Mouse (Mus musculus) liver, postnatal 0 days (tissue): Measurements from ENCODE around the gene Vac14.

ENCODE experiments used
- CTCF ChIP-seq: sonication (generic); IDR thresholded peaks from 2 replicates; pipeline ENCODE4 v1.5.1; 2016; ENCODE audit warnings: antibody characterized with exemption, low read depth
- EP300 ChIP-seq: IDR thresholded peaks from 2 replicates; pipeline ENCODE4 v1.6.1; 2016; ENCODE audit warnings: antibody characterized with exemption, low read depth, mild to moderate bottlenecking

- no peak for TF ChIP-seq CTCF
- TF ChIP-seq EP300, result no peak
These were observed 12.8 kb downstream of the Vac14 start for GRCm38 (mm10) chr8:110631201-110631600.
